Mouse (Mus musculus) testis, adult 2 months (tissue): ENCODE data around the gene Slc36a3.

Experiments used
- CTCF ChIP-seq: fragments of 200-500 bp; IDR thresholded peaks from 2 replicates; pipeline ENCODE4 v1.5.1; 2012; ENCODE audit warnings: low read depth, mild to moderate bottlenecking, inconsistent platforms, low read length, moderate library complexity; ENCODE audit not compliant: control insufficient read depth, insufficient read depth, insufficient replicate concordance
- POLR2A ChIP-seq: fragments of 200-500 bp; IDR thresholded peaks from 2 replicates; pipeline ENCODE4 v1.6.1; 2012; ENCODE audit warnings: low read depth, mild to moderate bottlenecking, inconsistent platforms, low read length, moderate library complexity; ENCODE audit not compliant: control insufficient read depth

DNA sequence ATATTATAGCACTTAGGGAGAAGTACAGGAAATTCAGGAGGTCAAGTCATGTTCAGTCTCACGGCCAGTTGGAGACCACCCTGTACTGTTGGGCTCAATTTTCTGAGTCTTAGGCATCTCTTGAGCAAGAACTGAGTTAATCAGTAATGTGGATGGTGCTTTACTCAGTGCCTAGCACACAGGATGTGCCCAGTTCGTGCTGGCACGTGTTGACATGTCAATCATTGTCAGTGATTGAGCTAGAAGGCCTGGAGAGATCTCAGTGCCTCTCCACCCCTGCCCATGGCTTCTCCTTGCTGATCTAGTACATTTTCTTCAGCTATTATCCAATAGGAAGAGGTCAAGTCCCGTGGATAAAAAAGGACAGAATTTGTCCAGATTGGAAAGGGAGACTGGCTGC is 46.1 kb downstream of the Slc36a3 start:
- TF ChIP-seq CTCF (no peak), POLR2A (no peak)
